Mouse (Mus musculus): Measurements from ENCODE around the gene Hnmt. TPM values are rescaled to one million over a fixed set of nuclear protein-coding genes. Genes with fewer than 3 reads are reported as not detected.
"Not testable (repeated sequence)": the region's sequence is repeated elsewhere in the genome, so short reads cannot be mapped to it uniquely, and the experiment has no call there.

The Hnmt gene
- polyA plus RNA-seq (2011; ENCODE audit: insufficient read length, low read depth, missing spikeins) = 0.54 and 0.60 TPM in 2 replicates

GRCm38 (mm10) chr2:24049344-24049990, at the start of gene Hnmt:
TSS of gene Hnmt (minus strand) at chr2:24049394.
- TF ChIP-seq CTCF (IDR thresholded peaks at IDR 0.05; ENCODE audit: borderline replicate concordance, insufficient read depth, low read length) (no peak), POLR2A (IDR thresholded peaks at IDR 0.05; ENCODE audit: low read depth, low read length) (no peak)
- H3K4me3 ChIP-seq (ENCODE audit: insufficient read depth, low read length) = no peak within 1 kb of the TSS; the same call in 1 of the 2 replicates
- no peak within 1 kb of the TSS for H3K27ac ChIP-seq (ENCODE audit: insufficient read depth, low read length)

GRCm38 (mm10) chr2:24096495-24096894, 47.3 kb upstream of the Hnmt start, which contains the start of gene Tbpl2:
TSS of gene Tbpl2 (minus strand) at chr2:24096595.
- H3K27ac ChIP-seq (ENCODE audit: insufficient read depth, low read length) = no peak within 1 kb of the TSS
- TF ChIP-seq POLR2A (IDR thresholded peaks at IDR 0.05; ENCODE audit: low read depth, low read length) (no peak), CTCF (IDR thresholded peaks at IDR 0.05; ENCODE audit: borderline replicate concordance, insufficient read depth, low read length) (no peak)
- H3K4me1 ChIP-seq (ENCODE audit: control insufficient read depth, insufficient read depth, low read length) = no peaks in the 10 kb centered on the region
- no peak within 1 kb of the TSS for H3K4me3 ChIP-seq (ENCODE audit: insufficient read depth, low read length)

More at GRCm38 (mm10) chr2:24049344-24049990, at the start of gene Hnmt:
- H3K4me1 ChIP-seq (ENCODE audit: control insufficient read depth, insufficient read depth, low read length) = no peaks in the 10 kb centered on the region

- Histone ChIP-seq H3K27ac (ENCODE audit: insufficient read depth, low read length) (no peak overlapping the region), H3K4me1 (ENCODE audit: control insufficient read depth, insufficient read depth, low read length) (no peaks in the 10 kb centered on the region), H3K4me3 (ENCODE audit: insufficient read depth, low read length) (no peak overlapping the region)
- TF ChIP-seq POLR2A (IDR thresholded peaks at IDR 0.05; ENCODE audit: low read depth, low read length) = no peak
- TF ChIP-seq CTCF (IDR thresholded peaks at IDR 0.05; ENCODE audit: borderline replicate concordance, insufficient read depth, low read length) = no peak
Measured at GRCm38 (mm10) chr2:24090921-24091320, 41.7 kb upstream of the Hnmt start.

- Histone ChIP-seq H3K27ac (ENCODE audit: insufficient read depth, low read length) (no peak overlapping the region), H3K4me1 (ENCODE audit: control insufficient read depth, insufficient read depth, low read length) (no peaks in the 10 kb centered on the region), H3K4me3 (ENCODE audit: insufficient read depth, low read length) (no peak overlapping the region)
- TF ChIP-seq POLR2A (IDR thresholded peaks at IDR 0.05; ENCODE audit: low read depth, low read length) (no peak), CTCF (IDR thresholded peaks at IDR 0.05; ENCODE audit: borderline replicate concordance, insufficient read depth, low read length) (no peak)
Measured at GRCm38 (mm10) chr2:24050459-24050858, 1.3 kb upstream of the Hnmt start.

GRCm38 (mm10) chr2:24048480-24049097, 605 bp downstream of the Hnmt start:
- Histone ChIP-seq H3K27ac (ENCODE audit: insufficient read depth, low read length) (no peak overlapping the region), H3K4me3 (ENCODE audit: insufficient read depth, low read length) (no peak overlapping the region; the same call in 1 of the 2 replicates), H3K4me1 (ENCODE audit: control insufficient read depth, insufficient read depth, low read length) (no peaks in the 10 kb centered on the region)
- no peak for TF ChIP-seq CTCF (IDR thresholded peaks at IDR 0.05; ENCODE audit: borderline replicate concordance, insufficient read depth, low read length)
- TF ChIP-seq POLR2A (IDR thresholded peaks at IDR 0.05; ENCODE audit: low read depth, low read length) = no peak

- Histone ChIP-seq H3K4me3 (ENCODE audit: insufficient read depth, low read length) (no peak overlapping the region), H3K4me1 (ENCODE audit: control insufficient read depth, insufficient read depth, low read length) (no peaks in the 10 kb centered on the region), H3K27ac (ENCODE audit: insufficient read depth, low read length) (no peak overlapping the region)
- no peak for TF ChIP-seq POLR2A (IDR thresholded peaks at IDR 0.05; ENCODE audit: low read depth, low read length)
- TF ChIP-seq CTCF (IDR thresholded peaks at IDR 0.05; ENCODE audit: borderline replicate concordance, insufficient read depth, low read length) = no peak
Measured at GRCm38 (mm10) chr2:24047551-24048479, 1.4 kb downstream of the Hnmt start.

- no peak overlapping the region for H3K27ac ChIP-seq (ENCODE audit: insufficient read depth, low read length)
- no peaks in the 10 kb centered on the region for H3K4me1 ChIP-seq (ENCODE audit: control insufficient read depth, insufficient read depth, low read length)
- no peak overlapping the region for H3K4me3 ChIP-seq (ENCODE audit: insufficient read depth, low read length)
- TF ChIP-seq CTCF (IDR thresholded peaks at IDR 0.05; ENCODE audit: borderline replicate concordance, insufficient read depth, low read length) = no peak
Measured at GRCm38 (mm10) chr2:24042901-24043300, 6.3 kb downstream of the Hnmt start.

- TF ChIP-seq POLR2A (IDR thresholded peaks at IDR 0.05; ENCODE audit: low read depth, low read length) (no peak), CTCF (IDR thresholded peaks at IDR 0.05; ENCODE audit: borderline replicate concordance, insufficient read depth, low read length) (no peak)
- Histone ChIP-seq H3K27ac (ENCODE audit: insufficient read depth, low read length) (no peak overlapping the region), H3K4me1 (ENCODE audit: control insufficient read depth, insufficient read depth, low read length) (no peaks in the 10 kb centered on the region), H3K4me3 (ENCODE audit: insufficient read depth, low read length) (no peak overlapping the region)
Measured at GRCm38 (mm10) chr2:24040531-24040930, 8.7 kb downstream of the Hnmt start.

GRCm38 (mm10) chr2:24019386-24019785, 29.8 kb downstream of the Hnmt start:
- not testable (repeated sequence) for H3K4me3 ChIP-seq (ENCODE audit: insufficient read depth, low read length); H3K27ac ChIP-seq (ENCODE audit: insufficient read depth, low read length)

More at GRCm38 (mm10) chr2:24019386-24019785, 29.8 kb downstream of the Hnmt start:
- H3K4me1 ChIP-seq (ENCODE audit: control insufficient read depth, insufficient read depth, low read length) = not testable (repeated sequence)
